Mouse (Mus musculus): ENCODE results near the gene Ephb1.

GRCm38 (mm10) chr9:101907747-101908255 lies 446.7 kb downstream of the Ephb1 start:
- TF ChIP-seq CTCF (IDR thresholded peaks at IDR 0.05; ENCODE audit: control insufficient read depth, insufficient read depth, insufficient read length) (no peak), MAX (IDR thresholded peaks at IDR 0.05) (no peak), CEBPB (IDR thresholded peaks at IDR 0.05; ENCODE audit: low read depth) (no peak), USF1 (IDR thresholded peaks at IDR 0.05; ENCODE audit: low read depth) (no peak), MYOG (IDR thresholded peaks at IDR 0.05; ENCODE audit: control insufficient read depth, extremely low read depth, insufficient read length) (no peak), MYOD1 (IDR thresholded peaks at IDR 0.05; ENCODE audit: control insufficient read depth, insufficient read length, low read depth) (no peak)
